Comparison of ENCODE assay signal across 15 mouse cellular contexts in the genomic region with DNA sequence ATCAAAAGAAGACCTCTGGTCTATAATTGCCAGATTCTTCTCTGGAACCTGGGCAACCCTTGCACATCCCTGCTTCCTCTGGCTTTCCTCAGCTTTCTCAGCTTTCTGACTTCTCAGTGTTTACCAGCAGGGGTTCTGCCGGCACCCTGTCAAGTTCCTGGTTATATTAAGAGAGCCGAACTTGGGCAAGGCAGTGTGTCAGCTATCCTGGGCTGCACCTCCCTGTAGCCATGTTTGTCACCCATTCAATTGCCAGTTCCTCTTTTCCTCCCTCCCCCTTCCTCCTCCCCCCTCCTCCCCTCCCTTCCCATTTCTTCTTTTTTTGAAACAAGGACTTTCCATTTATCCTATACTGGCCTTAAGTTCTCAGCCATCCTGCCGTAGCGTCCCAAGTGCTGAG.
"Had no signal": no experiment of that assay in that cellular context is flagged by ENCODE, and none has a peak within 500 bp of the region (broad histone marks: within the 10 kb centered on the region; RNA-seq: fewer than 3 reads in every experiment).

No protein-coding gene starts in this region.

- ATAC-seq: liver, postnatal 0 days; midbrain, embryonic 13.5 days had no signal

- H3K4me3 ChIP-seq: kidney, embryonic 15.5 days; limb, embryonic 12.5 days; liver, embryonic 13.5 days; lung, embryonic 15.5 days; midbrain, embryonic 13.5 days; neural tube, embryonic 13.5 days had no signal

- H3K27ac ChIP-seq: kidney, embryonic 15.5 days; limb, embryonic 12.5 days; liver, embryonic 13.5 days; lung, embryonic 15.5 days; midbrain, embryonic 13.5 days; neural tube, embryonic 13.5 days; stomach, postnatal 0 days had no signal

- H3K9ac ChIP-seq: kidney, embryonic 15.5 days; limb, embryonic 12.5 days; liver, embryonic 13.5 days; liver, postnatal 0 days; lung, embryonic 15.5 days; midbrain, embryonic 13.5 days; neural tube, embryonic 13.5 days had no signal

- H3K27me3 ChIP-seq: kidney, embryonic 15.5 days; limb, embryonic 12.5 days; liver, embryonic 13.5 days; lung, embryonic 15.5 days; midbrain, embryonic 13.5 days; neural tube, embryonic 13.5 days had no signal

- H3K9me3 ChIP-seq: kidney, embryonic 15.5 days; limb, embryonic 12.5 days; liver, embryonic 13.5 days; lung, embryonic 15.5 days; midbrain, embryonic 13.5 days; neural tube, embryonic 13.5 days had no signal

- H3K4me1 ChIP-seq: kidney, embryonic 15.5 days; limb, embryonic 12.5 days; liver, embryonic 13.5 days; lung, embryonic 15.5 days; midbrain, embryonic 13.5 days; neural tube, embryonic 13.5 days had no signal

- DNase-seq: kidney, adult 2 months; kidney, postnatal 14 days; layer of hippocampus, adult 9-11 months; liver; liver, embryonic 13.5 days; liver, postnatal 0 days; lung, postnatal 36 days; right cerebral cortex, postnatal 14 days; thymus, postnatal 4 days had no signal

- H3K36me3 ChIP-seq: kidney, embryonic 15.5 days; limb, embryonic 12.5 days; liver, embryonic 13.5 days; lung, embryonic 15.5 days; midbrain, embryonic 13.5 days had no signal
